Mouse (Mus musculus): Measurements from ENCODE around the gene Mfsd4b3. TPM values are rescaled to one million over a fixed set of nuclear protein-coding genes. Genes with fewer than 3 reads are reported as not detected.
"Not testable (repeated sequence)": the region's sequence is repeated elsewhere in the genome, so short reads cannot be mapped to it uniquely, and the experiment has no call there.

Gene Mfsd4b3
- total and polyA plus RNA-seq, 3 experiments = not detected

- in situ Hi-C loops (cut with MboI; ENCODE audit: low pct_ligation_motif_present, low pct_unique_long_range_greater_than_20kb, low sequenced_read_pairs); DNase-seq (ENCODE audit: extremely low read depth); H3K27ac ChIP-seq (ENCODE audit: insufficient read depth, low read depth); dilution Hi-C loops (cut with MboI; ENCODE audit: extremely low pct_ligation_motif_present, extremely low pct_unique_long_range_greater_than_20kb, low sequenced_read_pairs); H3K4me3 ChIP-seq (replicated peaks in 1 of 3; ENCODE audit: low read depth in 2 of 3, low read length in 2 of 3, poor library complexity in 1 of 3); H3K4me1 ChIP-seq (ENCODE audit: control insufficient read depth in 1 of 2, insufficient read depth in 2 of 2); H3K27me3 ChIP-seq (replicated peaks); H3K9ac ChIP-seq (ENCODE audit: insufficient read depth, low read depth); H3K36me3 ChIP-seq (replicated peaks in 1 of 2; ENCODE audit: control insufficient read depth in 1 of 2, insufficient read depth in 1 of 2, low read length in 1 of 2); H3K4me2 ChIP-seq (ENCODE audit: insufficient read depth, low read depth, poor library complexity, severe bottlenecking); H3K79me2 ChIP-seq (replicated peaks; ENCODE audit: control insufficient read depth, extremely low read depth, insufficient read depth, poor library complexity, severe bottlenecking); H3K9me3 ChIP-seq (replicated peaks; ENCODE audit: low read length): not testable (repeated sequence)
Observed at GRCm38 (mm10) chr10:40008847-40009246, 48.9 kb upstream of the Mfsd4b3 start.

GRCm38 (mm10) chr10:40007953-40008352, 48.0 kb upstream of the Mfsd4b3 start:
- Histone ChIP-seq H3K27me3 (replicated peaks) (no peaks in the 10 kb centered on the region), H3K4me1 (ENCODE audit: control insufficient read depth in 1 of 2, insufficient read depth in 2 of 2) (no peaks in the 10 kb centered on the region), H3K27ac (ENCODE audit: insufficient read depth, low read depth) (no peak overlapping the region), H3K9me3 (replicated peaks; ENCODE audit: low read length) (no peaks in the 10 kb centered on the region), H3K4me3 (replicated peaks in 1 of 3; ENCODE audit: low read depth in 2 of 3, low read length in 2 of 3, poor library complexity in 1 of 3) (no peak overlapping the region), H3K36me3 (replicated peaks in 1 of 2; ENCODE audit: control insufficient read depth in 1 of 2, insufficient read depth in 1 of 2, low read length in 1 of 2) (no peaks in the 10 kb centered on the region), H3K79me2 (replicated peaks; ENCODE audit: control insufficient read depth, extremely low read depth, insufficient read depth, poor library complexity, severe bottlenecking) (no peaks in the 10 kb centered on the region), H3K9ac (ENCODE audit: insufficient read depth, low read depth) (no peak overlapping the region), H3K4me2 (ENCODE audit: insufficient read depth, low read depth, poor library complexity, severe bottlenecking) (no peak overlapping the region)
- no peak for DNase-seq (ENCODE audit: extremely low read depth)
- in situ Hi-C loops (cut with MboI; ENCODE audit: low pct_ligation_motif_present, low pct_unique_long_range_greater_than_20kb, low sequenced_read_pairs) = no loop called here
- dilution Hi-C loops (cut with MboI; ENCODE audit: extremely low pct_ligation_motif_present, extremely low pct_unique_long_range_greater_than_20kb, low sequenced_read_pairs) = no loop called here
- no peak for TF ChIP-seq MEF2A (IDR thresholded peaks at IDR 0.05; ENCODE audit: borderline replicate concordance, low read depth, low read length)
- no peak for TF ChIP-seq ZC3H11A (IDR thresholded peaks at IDR 0.05; ENCODE audit: low read depth, low read length)

- no peaks in the 10 kb centered on the region for H3K9me3 ChIP-seq (replicated peaks; ENCODE audit: low read length)
- no peak overlapping the region for H3K9ac ChIP-seq (ENCODE audit: insufficient read depth, low read depth)
- H3K4me3 ChIP-seq (replicated peaks in 1 of 3; ENCODE audit: low read depth in 2 of 3, low read length in 2 of 3, poor library complexity in 1 of 3) = no peak overlapping the region
- dilution Hi-C loops (cut with MboI; ENCODE audit: extremely low pct_ligation_motif_present, extremely low pct_unique_long_range_greater_than_20kb, low sequenced_read_pairs) (no loop called here), in situ Hi-C loops (cut with MboI; ENCODE audit: low pct_ligation_motif_present, low pct_unique_long_range_greater_than_20kb, low sequenced_read_pairs) (no loop called here)
- no peak overlapping the region for H3K4me2 ChIP-seq (ENCODE audit: insufficient read depth, low read depth, poor library complexity, severe bottlenecking)
- no peaks in the 10 kb centered on the region for H3K27me3 ChIP-seq (replicated peaks)
- no peaks in the 10 kb centered on the region for H3K79me2 ChIP-seq (replicated peaks; ENCODE audit: control insufficient read depth, extremely low read depth, insufficient read depth, poor library complexity, severe bottlenecking)
- H3K27ac ChIP-seq (ENCODE audit: insufficient read depth, low read depth) = no peak overlapping the region
- no peaks in the 10 kb centered on the region for H3K36me3 ChIP-seq (replicated peaks in 1 of 2; ENCODE audit: control insufficient read depth in 1 of 2, insufficient read depth in 1 of 2, low read length in 1 of 2)
- H3K4me1 ChIP-seq (ENCODE audit: control insufficient read depth in 1 of 2, insufficient read depth in 2 of 2) = no peaks in the 10 kb centered on the region
- no peak for DNase-seq (ENCODE audit: extremely low read depth)
- TF ChIP-seq MEF2A (IDR thresholded peaks at IDR 0.05; ENCODE audit: borderline replicate concordance, low read depth, low read length) = no peak
- no peak for TF ChIP-seq POLR2A (IDR thresholded peaks at IDR 0.05; ENCODE audit: low read depth, low read length)
- no peak for TF ChIP-seq UBTF (IDR thresholded peaks at IDR 0.05; ENCODE audit: low read depth, low read length)
- TF ChIP-seq RCOR1 (conservative IDR thresholded peaks at IDR 0.05; ENCODE audit: low read depth, low read length) = no peak
- no peak for TF ChIP-seq EP300 (IDR thresholded peaks at IDR 0.05; ENCODE audit: low read length)
- TF ChIP-seq GABPA (IDR thresholded peaks at IDR 0.05; ENCODE audit: insufficient replicate concordance, low read depth, low read length) = no peak
- TF ChIP-seq MAZ (IDR thresholded peaks at IDR 0.05; ENCODE audit: low read depth, low read length) = no peak
- TF ChIP-seq JUN (IDR thresholded peaks at IDR 0.05; ENCODE audit: insufficient read depth, low read depth, low read length) = no peak
- no peak for TF ChIP-seq POLR2AphosphoS2 (IDR thresholded peaks at IDR 0.05; ENCODE audit: low read depth, low read length)
- TF ChIP-seq ZKSCAN1 (IDR thresholded peaks at IDR 0.05; ENCODE audit: borderline replicate concordance, low read depth, low read length) = no peak
- no peak for TF ChIP-seq IRF4 (IDR thresholded peaks at IDR 0.05; ENCODE audit: low read depth, low read length)
- TF ChIP-seq MAX (IDR thresholded peaks at IDR 0.05; ENCODE audit: low read length) = no peak
- TF ChIP-seq CHD1 (IDR thresholded peaks at IDR 0.05; ENCODE audit: low read depth, low read length) = no peak
Observed at GRCm38 (mm10) chr10:40006963-40007362, 47.0 kb upstream of the Mfsd4b3 start.

Measured in CH12.LX (cell line).